Mouse (Mus musculus): ENCODE measurements around the gene Ear14. TPM values are rescaled to one million over a fixed set of nuclear protein-coding genes. Genes with fewer than 3 reads are reported as not detected.
"Not testable (repeated sequence)": the region's sequence is repeated elsewhere in the genome, so short reads cannot be mapped to it uniquely, and the experiment has no call there.

The Ear14 gene
- polyA plus RNA-seq, 1 experiment: not detected

- TF ChIP-seq TCF12 (IDR thresholded peaks at IDR 0.05; ENCODE audit: insufficient read depth, poor library complexity, severe bottlenecking) (no peak), REST (IDR thresholded peaks at IDR 0.05; ENCODE audit: insufficient read depth, insufficient read length) (no peak), MYOD1 (IDR thresholded peaks at IDR 0.05; ENCODE audit: control insufficient read depth in 1 of 3, insufficient read length in 2 of 3, low read depth in 2 of 3) (no peak), USF1 (IDR thresholded peaks at IDR 0.05; ENCODE audit: low read depth) (no peak), POLR2AphosphoS2 (IDR thresholded peaks at IDR 0.05; ENCODE audit: insufficient read length, low read depth) (no peak), MYOG (IDR thresholded peaks at IDR 0.05; ENCODE audit: control insufficient read depth in 1 of 3, insufficient read depth in 1 of 3, insufficient read length in 2 of 3, low read depth in 2 of 3) (no peak), CEBPB (IDR thresholded peaks at IDR 0.05; ENCODE audit: insufficient read depth, poor library complexity, severe bottlenecking) (no peak), MAX (IDR thresholded peaks at IDR 0.05; ENCODE audit: low read depth) (no peak), SRF (IDR thresholded peaks at IDR 0.05; ENCODE audit: control insufficient read depth, insufficient read length, low read depth) (no peak), E2F4 (IDR thresholded peaks at IDR 0.05; ENCODE audit: insufficient read depth) (no peak), TCF3 (IDR thresholded peaks at IDR 0.05; ENCODE audit: insufficient read length, low read depth) (no peak), POLR2A (IDR thresholded peaks at IDR 0.05; ENCODE audit: insufficient read length, low read depth) (no peak)
- Histone ChIP-seq H3K79me2 (ENCODE audit: control insufficient read depth, insufficient read depth) (no peaks in the 10 kb centered on the region), H3ac (ENCODE audit: control insufficient read depth, insufficient read length) (no peak overlapping the region), H3K27me3 (ENCODE audit: control insufficient read depth, insufficient read depth, insufficient read length) (no peaks in the 10 kb centered on the region), H3K4me2 (ENCODE audit: low read depth) (no peak overlapping the region), H3K4me3 (no peak overlapping the region), H3K36me3 (ENCODE audit: control insufficient read depth, insufficient read depth) (no peaks in the 10 kb centered on the region)
Observed at GRCm38 (mm10) chr14:51250348-51250747, 47.2 kb downstream of the Ear14 start.

- not testable (repeated sequence) for H3K4me3 ChIP-seq; H3K27me3 ChIP-seq (ENCODE audit: control insufficient read depth, insufficient read depth, insufficient read length); H3K79me2 ChIP-seq (ENCODE audit: control insufficient read depth, insufficient read depth); H3K36me3 ChIP-seq (ENCODE audit: control insufficient read depth, insufficient read depth); H3K4me2 ChIP-seq (ENCODE audit: low read depth); H3ac ChIP-seq (ENCODE audit: control insufficient read depth, insufficient read length)
Observed at GRCm38 (mm10) chr14:51252206-51252605, 49.0 kb downstream of the Ear14 start.

- no peak overlapping the region for H3ac ChIP-seq (ENCODE audit: control insufficient read depth, insufficient read length)
- H3K4me3 ChIP-seq: no peak overlapping the region
- H3K27me3 ChIP-seq (ENCODE audit: control insufficient read depth, insufficient read depth, insufficient read length): no peaks in the 10 kb centered on the region
- H3K79me2 ChIP-seq (ENCODE audit: control insufficient read depth, insufficient read depth): no peaks in the 10 kb centered on the region
- no peak overlapping the region for H3K4me2 ChIP-seq (ENCODE audit: low read depth)
- H3K36me3 ChIP-seq (ENCODE audit: control insufficient read depth, insufficient read depth): no peaks in the 10 kb centered on the region
- no peak for TF ChIP-seq SRF (IDR thresholded peaks at IDR 0.05; ENCODE audit: control insufficient read depth, insufficient read length, low read depth)
- no peak for TF ChIP-seq E2F4 (IDR thresholded peaks at IDR 0.05; ENCODE audit: insufficient read depth)
- TF ChIP-seq USF1 (IDR thresholded peaks at IDR 0.05; ENCODE audit: low read depth): no peak
- TF ChIP-seq TCF3 (IDR thresholded peaks at IDR 0.05; ENCODE audit: insufficient read length, low read depth): no peak
- TF ChIP-seq MYOD1 (IDR thresholded peaks at IDR 0.05; ENCODE audit: control insufficient read depth in 1 of 3, insufficient read length in 2 of 3, low read depth in 2 of 3): no peak
- TF ChIP-seq MAX (IDR thresholded peaks at IDR 0.05; ENCODE audit: low read depth): no peak
- no peak for TF ChIP-seq MYOG (IDR thresholded peaks at IDR 0.05; ENCODE audit: control insufficient read depth in 1 of 3, insufficient read depth in 1 of 3, insufficient read length in 2 of 3, low read depth in 2 of 3)
- TF ChIP-seq TCF12 (IDR thresholded peaks at IDR 0.05; ENCODE audit: insufficient read depth, poor library complexity, severe bottlenecking): no peak
- no peak for TF ChIP-seq REST (IDR thresholded peaks at IDR 0.05; ENCODE audit: insufficient read depth, insufficient read length)
- TF ChIP-seq POLR2A (IDR thresholded peaks at IDR 0.05; ENCODE audit: insufficient read length, low read depth): no peak
- TF ChIP-seq CEBPB (IDR thresholded peaks at IDR 0.05; ENCODE audit: insufficient read depth, poor library complexity, severe bottlenecking): no peak
- no peak for TF ChIP-seq POLR2AphosphoS2 (IDR thresholded peaks at IDR 0.05; ENCODE audit: insufficient read length, low read depth)
Observed at GRCm38 (mm10) chr14:51253569-51253968, 50.4 kb downstream of the Ear14 start.

Other genes starting within 250 kb of the Ear14 start
- 0.08 TPM for gene Pnp2, start 247.4 kb upstream of the Ear14 start, polyA plus RNA-seq (2012; fragmentation: generic; extraction: Trizol)
- gene Rnase10, start 195.6 kb upstream of the Ear14 start, polyA plus RNA-seq (2012; fragmentation: generic; extraction: Trizol): 0.10 TPM
- not detected for gene Rnase9, start 161.5 kb upstream of the Ear14 start, polyA plus RNA-seq (2012; fragmentation: generic; extraction: Trizol)
- gene Rnase11, start 153.2 kb upstream of the Ear14 start, polyA plus RNA-seq (2012; fragmentation: generic; extraction: Trizol): not detected
- gene Rnase12, start 145.7 kb upstream of the Ear14 start, polyA plus RNA-seq (2012; fragmentation: generic; extraction: Trizol): not detected
- not detected for gene Olfr750, start 129.0 kb upstream of the Ear14 start, polyA plus RNA-seq (2012; fragmentation: generic; extraction: Trizol)
- gene Rnase4, start 112.3 kb upstream of the Ear14 start, polyA plus RNA-seq (2012; fragmentation: generic; extraction: Trizol): 17.8 TPM
- gene Ang, start 112.2 kb upstream of the Ear14 start, polyA plus RNA-seq (2012; fragmentation: generic; extraction: Trizol): 1.3 TPM
- gene Eddm3b, start 89.0 kb upstream of the Ear14 start, polyA plus RNA-seq (2012; fragmentation: generic; extraction: Trizol): 0.05 TPM
- 0.12 TPM for gene Rnase6, start 79.5 kb upstream of the Ear14 start, polyA plus RNA-seq (2012; fragmentation: generic; extraction: Trizol)
- 0.17 TPM for gene Rnase1, start 56.6 kb upstream of the Ear14 start, polyA plus RNA-seq (2012; fragmentation: generic; extraction: Trizol)
- gene Rnase2b, start 41.1 kb upstream of the Ear14 start, polyA plus RNA-seq (2012; fragmentation: generic; extraction: Trizol): not detected
- 1.4 TPM for gene Ang2, start 4.2 kb upstream of the Ear14 start, polyA plus RNA-seq (2012; fragmentation: generic; extraction: Trizol)
- 0.43 TPM for gene Rnase2a, start 52.7 kb downstream of the Ear14 start, polyA plus RNA-seq (2012; fragmentation: generic; extraction: Trizol)
- not detected for gene Gm7247, start 158.4 kb downstream of the Ear14 start, polyA plus RNA-seq (2012; fragmentation: generic; extraction: Trizol)
- gene Vmn2r88, start 207.4 kb downstream of the Ear14 start, polyA plus RNA-seq (2012; fragmentation: generic; extraction: Trizol): not detected
- not detected for gene Vmn2r89, start 248.5 kb downstream of the Ear14 start, polyA plus RNA-seq (2012; fragmentation: generic; extraction: Trizol)

Measured in myocyte (in vitro differentiated cells).